ENCODE assay signal across 7 mouse cellular contexts in genomic region chr19:7160151-7160906, GRCm38 (mm10). TPM values are rescaled to one million over a fixed set of nuclear protein-coding genes. Genes with fewer than 3 reads are reported as not detected.
DNase-seq lines count a peak whose midpoint lies in the region; ATAC-seq and TF ChIP-seq lines count a peak whose summit lies in the region.

No protein-coding gene starts in this region.

- no peaks in the 10 kb centered on the region for H3K36me3 ChIP-seq in limb, embryonic 13.5 days

- intact Hi-C loops in left cerebral cortex, postnatal 4 days (cut with DNase I): loop anchor here (5.0 kb wide), 1 partner anchor 93 kb away; no protein-coding TSS in a partner anchor

- H3K27ac ChIP-seq in cortical plate, adult 2 months (ENCODE audit: insufficient read depth, low read length): no peak overlapping the region
- no peak overlapping the region for H3K27ac ChIP-seq in limb, embryonic 13.5 days

- H3K9me3 ChIP-seq in limb, embryonic 13.5 days: no peaks in the 10 kb centered on the region

- H3K4me2 ChIP-seq in limb, embryonic 13.5 days (replicated peaks): peak overlapping the region; percentile 46

- TF ChIP-seq POLR2A in cortical plate, adult 2 months (IDR thresholded peaks at IDR 0.05; ENCODE audit: extremely low read depth, insufficient read depth, low read length): no peak

- 9% methylated on average over 14 of the region's 14 CpGs for WGBS in limb, embryonic 13.5 days

- DNase-seq in left cerebral cortex, postnatal 4 days: peak; percentile 63
- DNase-seq in left cerebral cortex, adult 11 months (ENCODE audit: low spot score): no peak
- peak; percentile 67 for DNase-seq in heart, postnatal 4 days
- peak; percentile 56 for DNase-seq in neural tube, embryonic 10.5 days (ENCODE audit: extremely low spot score, low spot score)
- no peak for DNase-seq in urinary bladder, postnatal 10 days (ENCODE audit: low spot score)

- H3K27me3 ChIP-seq in limb, embryonic 13.5 days: peaks cover 77% of the 10 kb centered on the region

- H3K4me3 ChIP-seq in cortical plate, adult 2 months (ENCODE audit: insufficient read depth, low read length): no peak overlapping the region
- no peak overlapping the region for H3K4me3 ChIP-seq in limb, embryonic 13.5 days

- ATAC-seq in limb, embryonic 13.5 days (ENCODE audit: low FRiP score, low read depth): peak; percentile 21; the same call in 1 of the 2 replicates

- peak; percentile 86 for TF ChIP-seq CTCF in cortical plate, adult 2 months (IDR thresholded peaks at IDR 0.05; ENCODE audit: extremely low read depth, insufficient read depth, low read length)

- H3K4me1 ChIP-seq in cortical plate, adult 2 months (ENCODE audit: control insufficient read depth, insufficient read depth, low read length): peaks cover 13% of the 10 kb centered on the region; the same call in 1 of the 2 replicates
- H3K4me1 ChIP-seq in limb, embryonic 13.5 days: peaks cover 72% of the 10 kb centered on the region

- H3K9ac ChIP-seq in limb, embryonic 13.5 days: peak overlapping the region; percentile 39

RNA-seq across cellular contexts. Expression of gene Otub1, which starts 45.8 kb away (rescaled TPM):
- total RNA-seq in left cerebral cortex, postnatal 4 days (2021): 100 to 1,000 TPM; 181 TPM
- 265 TPM in 2 replicates for polyA plus RNA-seq in cortical plate, adult 2 months (2012; rRNA removed)
- 100 to 1,000 TPM; 111 to 112 TPM for total RNA-seq in heart, postnatal 4 days (2021)
- 226 and 229 TPM in 2 replicates for polyA plus RNA-seq in limb, embryonic 13.5 days (2015; fragmentation: Nextera tagmentation; extraction: Ambion mirVana)

RNA-seq across cellular contexts. Expression of gene Flrt1, which starts 54.8 kb away (rescaled TPM):
- 10 to 100 TPM; 22.4 to 23.5 TPM for total RNA-seq in left cerebral cortex, postnatal 4 days (2021)
- polyA plus RNA-seq in cortical plate, adult 2 months (2012; rRNA removed): 8.2 and 9.2 TPM in 2 replicates
- total RNA-seq in heart, postnatal 4 days (2021): 1 to 10 TPM; 1.8 to 2.1 TPM
- 7.7 and 8.1 TPM in 2 replicates for polyA plus RNA-seq in limb, embryonic 13.5 days (2015; fragmentation: Nextera tagmentation; extraction: Ambion mirVana)

RNA-seq across cellular contexts. Expression of gene Cox8a, which starts 57.1 kb away (rescaled TPM):
- total RNA-seq in left cerebral cortex, postnatal 4 days (2021): 100 to 1,000 TPM; 469 to 499 TPM
- 1,448 and 1,495 TPM in 2 replicates for polyA plus RNA-seq in cortical plate, adult 2 months (2012; rRNA removed)
- 100 to 1,000 TPM; 836 to 917 TPM for total RNA-seq in heart, postnatal 4 days (2021)
- polyA plus RNA-seq in limb, embryonic 13.5 days (2015; fragmentation: Nextera tagmentation; extraction: Ambion mirVana): 734 and 747 TPM in 2 replicates

Comparison
In these comparisons a context has a peak if more than half of its experiments do, and no peak if none do; other contexts are left out.
1. DNase-seq: peak in left cerebral cortex, postnatal 4 days (single experiment), heart, postnatal 4 days (single experiment) and neural tube, embryonic 10.5 days (single experiment); none in left cerebral cortex, adult 11 months (single experiment) and urinary bladder, postnatal 10 days (single experiment).
2. RNA of gene Flrt1, which starts 54.8 kb away (total RNA-seq): 22.4 to 23.5 TPM in left cerebral cortex, postnatal 4 days; 1.8 to 2.1 TPM in heart, postnatal 4 days; every median in the first group is over 4 times any median in the second.